Mouse (Mus musculus): ENCODE measurements around the gene Tmem108. TPM values are rescaled to one million over a fixed set of nuclear protein-coding genes. Genes with fewer than 3 reads are reported as not detected.

The Tmem108 gene
- polyA plus RNA-seq, 1 experiment from 2014 or later, result 41.5 TPM

- no peak overlapping the region for H3K9ac ChIP-seq
Measured at GRCm38 (mm10) chr9:103653995-103654587, 107.5 kb downstream of the Tmem108 start.

GRCm38 (mm10) chr9:103652127-103652882 is 109.3 kb downstream of the Tmem108 start:
- Histone ChIP-seq H3K9me3 (replicated peaks) (no peaks in the 10 kb centered on the region), H3K4me3 (no peak overlapping the region), H3K9ac (no peak overlapping the region), H3K4me1 (peaks cover 65% of the 10 kb centered on the region), H3K4me2 (no peak overlapping the region), H3K36me3 (ENCODE audit: poor library complexity, severe bottlenecking) (no peaks in the 10 kb centered on the region), H3K27me3 (no peaks in the 10 kb centered on the region), H3K27ac (peak overlapping the region; percentile 93)
- peak; percentile 28; the same call in 1 of the 2 replicates for ATAC-seq
- WGBS, result 51% methylated on average over 8 of the region's 8 CpGs

More at GRCm38 (mm10) chr9:103653995-103654587, 107.5 kb downstream of the Tmem108 start:
- peak overlapping the region; percentile 93 for H3K27ac ChIP-seq
- H3K4me3 ChIP-seq, result no peak overlapping the region
- H3K4me1 ChIP-seq, result peaks cover 75% of the 10 kb centered on the region
- WGBS, result 5% methylated on average over 10 of the region's 10 CpGs
- no peaks in the 10 kb centered on the region for H3K36me3 ChIP-seq (ENCODE audit: poor library complexity, severe bottlenecking)
- no peaks in the 10 kb centered on the region for H3K9me3 ChIP-seq (replicated peaks)
- ATAC-seq, result peak; percentile 74
- no peaks in the 10 kb centered on the region for H3K27me3 ChIP-seq
- peak overlapping the region; percentile 24; the same call in 1 of the 2 replicates for H3K4me2 ChIP-seq

- H3K4me1 ChIP-seq, result peaks cover 31% of the 10 kb centered on the region
- no peak overlapping the region for H3K4me3 ChIP-seq
- H3K4me2 ChIP-seq, result no peak overlapping the region
- no peaks in the 10 kb centered on the region for H3K9me3 ChIP-seq (replicated peaks)
- no peak overlapping the region for H3K9ac ChIP-seq
- no peak overlapping the region; the same call in 1 of the 2 replicates for H3K27ac ChIP-seq
- H3K36me3 ChIP-seq (ENCODE audit: poor library complexity, severe bottlenecking), result no peaks in the 10 kb centered on the region
- 82% methylated on average over 2 of the region's 2 CpGs for WGBS
- ATAC-seq, result no peak
- H3K27me3 ChIP-seq, result no peaks in the 10 kb centered on the region
Measured at GRCm38 (mm10) chr9:103646605-103647004, 115.0 kb downstream of the Tmem108 start.

- H3K4me3 ChIP-seq, result no peak overlapping the region
- 88% methylated on average over 7 of the region's 7 CpGs for WGBS
- H3K27ac ChIP-seq, result no peak overlapping the region
- no peaks in the 10 kb centered on the region for H3K27me3 ChIP-seq
- no peaks in the 10 kb centered on the region for H3K9me3 ChIP-seq (replicated peaks)
- ATAC-seq, result no peak
- H3K4me1 ChIP-seq, result peaks cover 32% of the 10 kb centered on the region
- H3K4me2 ChIP-seq, result no peak overlapping the region
- H3K36me3 ChIP-seq (ENCODE audit: poor library complexity, severe bottlenecking), result no peaks in the 10 kb centered on the region
- H3K9ac ChIP-seq, result no peak overlapping the region
Measured at GRCm38 (mm10) chr9:103645724-103646123, 115.9 kb downstream of the Tmem108 start.

DNA sequence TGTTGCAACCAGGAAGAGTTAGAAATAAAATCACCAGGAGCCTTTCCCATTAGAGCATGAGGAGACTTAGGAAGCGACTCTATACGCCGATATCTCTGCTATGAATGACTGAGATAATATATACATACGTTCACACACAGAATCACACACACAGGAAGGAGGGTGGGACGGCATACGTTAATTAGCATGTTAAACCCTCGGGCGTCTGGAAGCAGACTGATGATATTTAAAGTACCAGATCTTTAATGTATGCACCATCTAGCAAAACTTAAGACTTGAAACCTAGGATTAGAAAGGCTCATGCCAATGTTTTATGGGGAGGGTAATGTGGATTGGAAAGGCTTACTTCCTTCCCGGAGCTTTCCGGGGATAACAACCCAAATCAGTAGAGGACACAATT is 119.3 kb downstream of the Tmem108 start:
- Histone ChIP-seq H3K36me3 (ENCODE audit: poor library complexity, severe bottlenecking) (no peaks in the 10 kb centered on the region), H3K9me3 (replicated peaks) (no peaks in the 10 kb centered on the region), H3K27ac (peak overlapping the region; percentile 35; the same call in 1 of the 2 replicates), H3K4me3 (no peak overlapping the region), H3K9ac (no peak overlapping the region), H3K27me3 (no peaks in the 10 kb centered on the region), H3K4me2 (no peak overlapping the region), H3K4me1 (peaks cover 30% of the 10 kb centered on the region)
- WGBS, result 67% methylated on average over 10 of the region's 10 CpGs
- ATAC-seq, result peak; percentile 64; the same call in 1 of the 2 replicates

DNA sequence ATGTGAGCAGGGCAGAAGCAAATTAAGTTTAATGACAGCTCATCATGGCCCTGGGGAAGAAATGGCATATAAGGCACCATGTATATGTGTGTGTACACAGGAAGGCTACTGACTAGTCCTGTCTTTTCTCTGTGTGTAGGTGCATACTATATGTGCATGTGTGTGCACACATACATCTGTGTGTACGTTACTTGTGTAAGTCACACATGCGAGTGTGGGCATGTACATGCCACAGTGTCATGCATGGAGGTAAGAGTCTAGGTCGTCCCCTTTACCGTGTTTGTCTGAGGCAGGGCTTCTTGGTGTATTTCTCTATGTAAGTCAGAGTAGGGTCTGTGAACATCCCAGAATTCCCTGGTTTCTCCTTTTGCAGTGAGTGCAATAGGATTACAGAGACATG is 120.3 kb downstream of the Tmem108 start:
- no peak overlapping the region for H3K4me2 ChIP-seq
- no peak for ATAC-seq
- H3K9me3 ChIP-seq (replicated peaks), result no peaks in the 10 kb centered on the region
- peak overlapping the region; percentile 11; the same call in 1 of the 2 replicates for H3K27ac ChIP-seq
- H3K36me3 ChIP-seq (ENCODE audit: poor library complexity, severe bottlenecking), result no peaks in the 10 kb centered on the region
- H3K9ac ChIP-seq, result no peak overlapping the region
- peaks cover 33% of the 10 kb centered on the region for H3K4me1 ChIP-seq
- no peaks in the 10 kb centered on the region for H3K27me3 ChIP-seq
- WGBS, result 91% methylated on average over 4 of the region's 4 CpGs
- H3K4me3 ChIP-seq, result no peak overlapping the region

DNA sequence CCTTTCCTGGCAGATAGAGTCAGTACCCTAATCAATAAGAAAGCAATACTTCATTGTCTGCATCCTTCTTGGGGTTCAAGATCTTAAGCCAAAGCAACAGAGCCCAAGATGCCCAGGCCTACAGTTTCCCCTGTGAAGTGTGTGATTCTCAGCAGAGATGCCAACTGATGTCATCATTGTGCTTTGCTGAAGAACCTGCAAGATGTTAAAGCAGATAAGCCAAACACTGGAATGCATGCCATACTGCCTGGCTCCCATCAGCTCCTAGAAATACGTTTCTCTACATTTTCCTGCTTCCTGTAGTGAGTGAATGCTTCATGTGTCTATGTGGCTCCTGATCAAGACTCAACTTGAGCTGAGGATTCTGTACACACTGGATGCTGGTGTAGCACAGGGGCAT is 122.2 kb downstream of the Tmem108 start:
- Histone ChIP-seq H3K4me2 (no peak overlapping the region), H3K9ac (no peak overlapping the region), H3K36me3 (ENCODE audit: poor library complexity, severe bottlenecking) (no peaks in the 10 kb centered on the region), H3K4me3 (no peak overlapping the region), H3K27me3 (no peaks in the 10 kb centered on the region), H3K27ac (no peak overlapping the region), H3K4me1 (peaks cover 34% of the 10 kb centered on the region), H3K9me3 (replicated peaks) (no peaks in the 10 kb centered on the region)
- 54% methylated on average over 1 of the region's 1 CpGs for WGBS
- ATAC-seq, result no peak

DNA sequence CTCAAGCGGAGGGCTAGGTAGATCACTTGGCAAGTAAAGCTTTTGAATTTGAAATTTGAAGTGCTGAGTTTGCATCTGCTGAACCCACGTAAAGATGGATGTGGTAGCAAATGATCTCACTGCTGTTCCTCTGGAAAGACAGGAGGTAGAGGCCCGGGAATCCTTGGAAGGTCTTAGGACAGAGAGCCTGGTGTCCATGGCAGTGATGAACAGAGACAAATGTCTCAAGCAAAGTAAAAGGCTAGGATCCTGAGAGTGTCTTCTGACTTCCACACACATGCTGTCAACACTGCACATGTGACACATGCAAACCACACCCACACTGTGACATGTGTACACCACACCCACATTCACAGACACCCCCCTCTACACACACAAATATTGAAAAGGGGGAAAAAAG is 124.2 kb downstream of the Tmem108 start:
- ATAC-seq, result no peak

GRCm38 (mm10) chr9:103636847-103637246 is 124.8 kb downstream of the Tmem108 start:
- Histone ChIP-seq H3K4me1 (peaks cover 22% of the 10 kb centered on the region), H3K9me3 (replicated peaks) (no peaks in the 10 kb centered on the region), H3K9ac (no peak overlapping the region), H3K27ac (peak overlapping the region; percentile 31; the same call in 1 of the 2 replicates), H3K4me2 (no peak overlapping the region), H3K27me3 (no peaks in the 10 kb centered on the region), H3K36me3 (ENCODE audit: poor library complexity, severe bottlenecking) (no peaks in the 10 kb centered on the region), H3K4me3 (no peak overlapping the region)
- 32% methylated on average over 3 of the region's 3 CpGs for WGBS
- ATAC-seq, result 0 out of 2 replicates have a peak, but pooled peaks have one; percentile 42

More for the DNA sequence above, 124.2 kb downstream of the Tmem108 start:
- H3K27ac ChIP-seq, result no peak overlapping the region
- peaks cover 26% of the 10 kb centered on the region for H3K4me1 ChIP-seq
- H3K27me3 ChIP-seq, result no peaks in the 10 kb centered on the region
- no peak overlapping the region for H3K9ac ChIP-seq
- no peak overlapping the region for H3K4me3 ChIP-seq
- no peak overlapping the region for H3K4me2 ChIP-seq
- no peaks in the 10 kb centered on the region for H3K36me3 ChIP-seq (ENCODE audit: poor library complexity, severe bottlenecking)
- H3K9me3 ChIP-seq (replicated peaks), result no peaks in the 10 kb centered on the region
- WGBS, result 73% methylated on average over 3 of the region's 3 CpGs

- ATAC-seq, result no peak
- Histone ChIP-seq H3K4me3 (no peak overlapping the region), H3K27me3 (no peaks in the 10 kb centered on the region), H3K36me3 (ENCODE audit: poor library complexity, severe bottlenecking) (no peaks in the 10 kb centered on the region), H3K9ac (no peak overlapping the region), H3K9me3 (replicated peaks) (no peaks in the 10 kb centered on the region), H3K4me1 (peaks cover 18% of the 10 kb centered on the region), H3K4me2 (no peak overlapping the region), H3K27ac (peak overlapping the region; percentile 20; the same call in 1 of the 2 replicates)
- 12% methylated on average over 9 of the region's 9 CpGs for WGBS
Measured at GRCm38 (mm10) chr9:103628861-103629469, 132.7 kb downstream of the Tmem108 start.

DNA sequence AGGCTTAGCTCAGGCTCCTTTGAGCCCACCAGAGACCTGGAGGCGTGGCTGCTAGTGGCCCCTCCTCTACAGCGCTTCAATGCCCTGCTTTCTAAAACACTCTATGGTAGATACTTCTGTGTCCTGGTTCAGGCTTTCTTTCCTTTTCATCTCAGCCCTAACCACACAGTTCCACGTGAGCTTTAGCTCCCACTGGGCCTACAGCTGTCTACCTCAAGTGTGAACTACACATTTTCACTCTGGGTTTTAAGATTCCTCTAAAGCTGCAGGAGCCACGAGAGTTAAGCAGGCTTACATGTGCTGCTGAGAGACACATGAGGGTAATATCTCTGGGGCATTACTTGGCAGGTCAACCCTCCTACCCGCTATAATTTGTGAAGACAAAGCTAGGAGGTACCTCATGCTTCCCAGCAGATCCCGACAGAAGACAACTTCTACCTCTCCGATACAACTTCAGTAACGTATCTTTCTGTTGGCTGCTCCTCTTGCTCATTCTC is 134.2 kb downstream of the Tmem108 start:
- Histone ChIP-seq H3K9me3 (replicated peaks) (no peaks in the 10 kb centered on the region), H3K36me3 (ENCODE audit: poor library complexity, severe bottlenecking) (no peaks in the 10 kb centered on the region), H3K27me3 (no peaks in the 10 kb centered on the region), H3K27ac (no peak overlapping the region), H3K4me1 (peaks cover 22% of the 10 kb centered on the region), H3K4me3 (no peak overlapping the region), H3K4me2 (no peak overlapping the region), H3K9ac (no peak overlapping the region)
- no peak for ATAC-seq
- 84% methylated on average over 8 of the region's 8 CpGs for WGBS

- peaks cover 22% of the 10 kb centered on the region for H3K4me1 ChIP-seq
- H3K36me3 ChIP-seq (ENCODE audit: poor library complexity, severe bottlenecking), result no peaks in the 10 kb centered on the region
- no peak overlapping the region for H3K4me2 ChIP-seq
- no peak overlapping the region for H3K4me3 ChIP-seq
- H3K9me3 ChIP-seq (replicated peaks), result no peaks in the 10 kb centered on the region
- H3K27me3 ChIP-seq, result no peaks in the 10 kb centered on the region
- 86% methylated on average over 4 of the region's 4 CpGs for WGBS
- no peak for ATAC-seq
- H3K27ac ChIP-seq, result no peak overlapping the region
- H3K9ac ChIP-seq, result no peak overlapping the region
Measured at GRCm38 (mm10) chr9:103626156-103626555, 135.5 kb downstream of the Tmem108 start.

All from forebrain, embryonic 13.5 days (tissue).